Mouse (Mus musculus) lung, postnatal 0 days (tissue): ENCODE measurements around the gene Tescl. TPM values are rescaled to one million over a fixed set of nuclear protein-coding genes. Genes with fewer than 3 reads are reported as not detected.

ENCODE experiments used
- ATAC-seq: fragments of 200-750 bp; cut with Nextera tagmentation; 2 replicates; pipeline ENCODE4 v1.8.0; 2017; ENCODE audit warnings: moderate library complexity
- DNase-seq: peaks from one replicate; pipeline ENCODE4 v3.0.0-alpha.2; 2016; ENCODE audit warnings: low spot score
- H3K27ac ChIP-seq: fragments of 300-500 bp; sonication (generic); 2 replicates; pipeline ENCODE4 v1.5.1; 2014; ENCODE audit warnings: antibody characterized with exemption, mild to moderate bottlenecking, low read length, mixed read lengths
- H3K27me3 ChIP-seq: fragments of 300-500 bp; sonication (generic); replicated peaks from 2 replicates; pipeline ENCODE4 v1.6.1; 2014; ENCODE audit warnings: low read length, mixed read lengths; ENCODE audit not compliant: insufficient read depth
- H3K36me3 ChIP-seq: fragments of 300-500 bp; sonication (generic); 2 replicates; pipeline ENCODE4 v1.6.1; 2014; ENCODE audit warnings: low read length, mixed read lengths; ENCODE audit not compliant: insufficient read depth
- H3K4me1 ChIP-seq: fragments of 300-500 bp; sonication (generic); 2 replicates; pipeline ENCODE4 v1.6.1; 2014; ENCODE audit warnings: antibody characterized with exemption, low read depth, low read length, mixed read lengths; ENCODE audit not compliant: insufficient read depth
- H3K4me2 ChIP-seq: fragments of 300-500 bp; sonication (generic); replicated peaks from 2 replicates; pipeline ENCODE4 v1.6.1; 2014; ENCODE audit warnings: low read depth, mild to moderate bottlenecking, low read length, moderate library complexity, mixed read lengths
- H3K4me3 ChIP-seq: fragments of 300-500 bp; sonication (generic); 2 replicates; pipeline ENCODE4 v1.5.1; 2014; ENCODE audit warnings: low read depth, low read length
- H3K9ac ChIP-seq: fragments of 300-500 bp; sonication (generic); replicated peaks from 2 replicates; pipeline ENCODE4 v1.6.1; 2014; ENCODE audit warnings: low read depth, mild to moderate bottlenecking
- H3K9me3 ChIP-seq: fragments of 300-500 bp; sonication (generic); 2 replicates; pipeline ENCODE4 v1.6.1; 2016; ENCODE audit warnings: low read length, mixed read lengths
- CTCF ChIP-seq: IDR thresholded peaks from 2 replicates; pipeline ENCODE4 v1.5.1; 2016; ENCODE audit warnings: antibody characterized with exemption, mild to moderate bottlenecking
- EP300 ChIP-seq: IDR thresholded peaks from 2 replicates; pipeline ENCODE4 v1.6.1; 2016; ENCODE audit warnings: antibody characterized with exemption, mild to moderate bottlenecking, control low read depth
- WGBS: fragments of 180-500 bp; shearing (Covaris S2); extraction: QIAGEN DNeasy Blood & Tissue Kit; methylation state at CpG from one replicate; pipeline ENCODE4 v1.1.7; 2014; 5-methylcytosine and 5-hydroxymethylcytosine counted together
- microRNA-seq: library from miRNA; unstranded; fragments of <30 nt; microRNA quantifications from one replicate; pipeline ENCODE4, GENCODE M21; 2016
- polyA plus RNA-seq: library from polyadenylated mRNA; unstranded; fragments of >200 nt; fragmentation: Nextera tagmentation; extraction: Ambion mirVana; gene quantifications from 2 replicates; pipeline ENCODE4 v1.2.1, GENCODE M21; 2015

The Tescl gene
- polyA plus RNA-seq, 1 experiment from 2014 or later: 0.27 TPM

- no peak overlapping the region for H3K4me3 ChIP-seq
- no peaks in the 10 kb centered on the region for H3K4me1 ChIP-seq
- no peak overlapping the region for H3K4me2 ChIP-seq
- H3K27ac ChIP-seq: no peak overlapping the region
- no peaks in the 10 kb centered on the region for H3K9me3 ChIP-seq
- no peak overlapping the region for H3K9ac ChIP-seq
- DNase-seq (no peak), ATAC-seq (no peak)
- H3K36me3 ChIP-seq: peaks cover 28% of the 10 kb centered on the region
- WGBS: 95% methylated on average over 4 of the region's 4 CpGs
- TF ChIP-seq CTCF (no peak), EP300 (no peak)
- H3K27me3 ChIP-seq: no peaks in the 10 kb centered on the region
Measured at GRCm38 (mm10) chr7:24290106-24290693, 43.5 kb downstream of the Tescl start.

- Histone ChIP-seq H3K4me2 (no peak overlapping the region), H3K36me3 (peaks cover 22% of the 10 kb centered on the region), H3K4me3 (no peak overlapping the region), H3K9me3 (no peaks in the 10 kb centered on the region), H3K27me3 (no peaks in the 10 kb centered on the region), H3K9ac (no peak overlapping the region), H3K27ac (no peak overlapping the region), H3K4me1 (no peaks in the 10 kb centered on the region)
- no peak for ATAC-seq
- DNase-seq: no peak
- TF ChIP-seq EP300: no peak
- no peak for TF ChIP-seq CTCF
- 83% methylated on average over 6 of the region's 6 CpGs for WGBS
Measured at GRCm38 (mm10) chr7:24288512-24288911, 45.2 kb downstream of the Tescl start.

- peaks cover 22% of the 10 kb centered on the region for H3K36me3 ChIP-seq
- 86% methylated on average over 5 of the region's 5 CpGs for WGBS
- no peak overlapping the region for H3K4me2 ChIP-seq
- no peak for DNase-seq
- no peak overlapping the region for H3K9ac ChIP-seq
- TF ChIP-seq CTCF (no peak), EP300 (no peak)
- H3K4me3 ChIP-seq: no peak overlapping the region
- H3K4me1 ChIP-seq: no peaks in the 10 kb centered on the region
- no peak overlapping the region for H3K27ac ChIP-seq
- H3K27me3 ChIP-seq: no peaks in the 10 kb centered on the region
- no peak for ATAC-seq
- no peaks in the 10 kb centered on the region for H3K9me3 ChIP-seq
Measured at GRCm38 (mm10) chr7:24287670-24288069, 46.1 kb downstream of the Tescl start.

- WGBS: 72% methylated on average over 4 of the region's 4 CpGs
- H3K9ac ChIP-seq: no peak overlapping the region
- H3K4me3 ChIP-seq: no peak overlapping the region
- H3K27ac ChIP-seq: no peak overlapping the region
- DNase-seq (no peak), ATAC-seq (no peak)
- H3K9me3 ChIP-seq: no peaks in the 10 kb centered on the region
- peaks cover 15% of the 10 kb centered on the region for H3K36me3 ChIP-seq
- no peak overlapping the region for H3K4me2 ChIP-seq
- TF ChIP-seq EP300: no peak
- no peak for TF ChIP-seq CTCF
- H3K27me3 ChIP-seq: no peaks in the 10 kb centered on the region
- H3K4me1 ChIP-seq: no peaks in the 10 kb centered on the region
Measured at GRCm38 (mm10) chr7:24286916-24287315, 46.8 kb downstream of the Tescl start.

GRCm38 (mm10) chr7:24286090-24286489 lies 47.6 kb downstream of the Tescl start:
- TF ChIP-seq CTCF (no peak; the same call in 1 of the 2 replicates), EP300 (no peak)
- Histone ChIP-seq H3K4me1 (no peaks in the 10 kb centered on the region), H3K9ac (no peak overlapping the region), H3K27ac (no peak overlapping the region), H3K4me3 (no peak overlapping the region), H3K4me2 (no peak overlapping the region), H3K9me3 (no peaks in the 10 kb centered on the region), H3K27me3 (no peaks in the 10 kb centered on the region), H3K36me3 (peaks cover 8% of the 10 kb centered on the region; the same call in 1 of the 2 replicates)
- ATAC-seq (no peak), DNase-seq (no peak)
- 44% methylated on average over 4 of the region's 4 CpGs for WGBS

Small RNA genes within 50 kb of the gene (microRNA-seq; reads per million reads assigned to microRNA genes)
- not detected for gene Gm27592

Other genes starting within 250 kb of the Tescl start
- 3.3 and 4.3 TPM in 2 replicates for gene Zfp112, start 221.6 kb downstream of the Tescl start, polyA plus RNA-seq
- 10.2 and 11.5 TPM in 2 replicates for gene Zfp235, start 199.8 kb downstream of the Tescl start, polyA plus RNA-seq
- gene Zfp114, start 158.9 kb downstream of the Tescl start, polyA plus RNA-seq: 0.90 and 1.1 TPM in 2 replicates
- 3.7 and 4.4 TPM in 2 replicates for gene Zfp111, start 122.5 kb downstream of the Tescl start, polyA plus RNA-seq
- gene Zfp109, start 96.4 kb downstream of the Tescl start, polyA plus RNA-seq: 1.2 and 1.7 TPM in 2 replicates
- 2.2 and 2.4 TPM in 2 replicates for gene Zfp108, start 79.1 kb downstream of the Tescl start, polyA plus RNA-seq
- 4.4 and 5.3 TPM in 2 replicates for gene Zfp93, start 63.5 kb downstream of the Tescl start, polyA plus RNA-seq
- gene Zfp61, start 32.7 kb downstream of the Tescl start, polyA plus RNA-seq: 15.7 and 16.7 TPM in 2 replicates
- 5.2 and 5.7 TPM in 2 replicates for gene Zfp94, start 17.3 kb downstream of the Tescl start, polyA plus RNA-seq
- gene Lypd5, start 15.3 kb upstream of the Tescl start, polyA plus RNA-seq: not detected in 2 replicates
- gene Kcnn4, start 36.3 kb upstream of the Tescl start, polyA plus RNA-seq: 2.0 and 2.6 TPM in 2 replicates
- gene Smg9, start 65.7 kb upstream of the Tescl start, polyA plus RNA-seq: 15.2 and 16.4 TPM in 2 replicates
- gene Irgc1, start 118.4 kb upstream of the Tescl start, polyA plus RNA-seq: 0.24 and 0.29 TPM in 2 replicates
- gene Plaur, start 128.5 kb upstream of the Tescl start, polyA plus RNA-seq: 65.8 and 72.0 TPM in 2 replicates
- gene Cadm4, start 148.1 kb upstream of the Tescl start, polyA plus RNA-seq: 1.7 and 1.9 TPM in 2 replicates
- gene Zfp428, start 173.1 kb upstream of the Tescl start, polyA plus RNA-seq: 13.1 and 17.0 TPM in 2 replicates
- 0.06 and 0.10 TPM in 2 replicates for gene AC161166.1, start 178.5 kb upstream of the Tescl start, polyA plus RNA-seq
- 3.5 and 4.0 TPM in 2 replicates for gene Irgq, start 196.8 kb upstream of the Tescl start, polyA plus RNA-seq
- gene Pinlyp, start 212.2 kb upstream of the Tescl start, polyA plus RNA-seq: 0.19 and 0.39 TPM in 2 replicates
- 35.4 and 37.0 TPM in 2 replicates for gene Xrcc1, start 212.4 kb upstream of the Tescl start, polyA plus RNA-seq